Comparison of ENCODE assay signal across 8 mouse cellular contexts in the genomic region with DNA sequence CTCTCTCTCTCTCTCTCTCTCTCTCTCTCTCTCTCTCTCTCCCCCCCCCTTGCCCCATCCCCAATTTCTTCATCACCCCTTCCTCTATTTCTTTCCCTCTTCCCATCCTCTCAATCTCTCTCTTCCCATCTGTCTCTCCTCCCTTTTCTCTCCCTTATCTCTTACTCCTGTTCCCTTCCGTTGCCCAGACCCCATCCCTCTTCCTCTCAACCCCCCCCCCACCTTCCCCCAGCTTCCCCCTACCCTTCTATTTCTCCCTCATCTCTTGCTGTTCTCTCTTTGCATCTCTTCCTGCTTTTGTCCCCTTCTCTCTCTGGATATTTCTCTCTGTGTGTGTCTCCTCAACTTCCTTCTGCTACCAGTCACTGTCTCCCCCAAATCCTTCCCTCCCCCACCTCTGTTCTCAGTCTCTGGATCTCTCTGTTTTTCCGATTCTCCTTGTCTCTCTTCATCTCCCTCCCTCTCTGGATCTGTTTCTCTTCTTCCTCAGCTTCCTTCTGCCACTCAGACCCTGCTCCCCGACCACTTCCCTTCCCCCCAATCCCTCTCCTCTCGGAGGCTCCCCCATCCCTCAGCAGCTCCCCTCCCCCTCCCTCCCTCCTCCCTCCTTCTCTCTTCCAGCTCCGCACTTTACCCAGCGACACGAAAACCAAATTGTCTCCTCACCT. TPM values are rescaled to one million over a fixed set of nuclear protein-coding genes. Genes with fewer than 3 reads are reported as not detected.
DNase-seq lines count a peak whose midpoint lies in the region; ATAC-seq and TF ChIP-seq lines count a peak whose summit lies in the region.

Gene Cacng8 (plus strand): TSS at position 271 of the 668 bp plus-strand sequence.

- no peaks in the 10 kb centered on the region for H3K36me3 ChIP-seq in lung, postnatal 0 days (ENCODE audit: insufficient read depth, low read length)
- no peaks in the 10 kb centered on the region for H3K36me3 ChIP-seq in stomach, embryonic 16.5 days (ENCODE audit: control insufficient read depth, insufficient read depth, low read length)

- no peak for ATAC-seq in lung, postnatal 0 days
- ATAC-seq in stomach, embryonic 16.5 days (ENCODE audit: insufficient read depth, low FRiP score), result no peak

- peak; percentile 42 for DNase-seq in embryo, embryonic 10.5 days (ENCODE audit: low spot score)
- DNase-seq in embryo, embryonic 10 days (ENCODE audit: low spot score), result no peak
- no peak for DNase-seq in lung, postnatal 0 days (ENCODE audit: low spot score)
- no peak for DNase-seq in lung, postnatal 36 days
- no peak for DNase-seq in left cerebral cortex, postnatal 36 days (ENCODE audit: low spot score in 2 of 2)
- DNase-seq in thymus, postnatal 4 days, result no peak
- DNase-seq in spleen, postnatal 36 days (ENCODE audit: low spot score in 2 of 2), result no peak

- peak within 1 kb of the TSS; percentile 25 for H3K4me2 ChIP-seq in lung, postnatal 0 days (replicated peaks; ENCODE audit: low read depth, low read length)
- peak within 1 kb of the TSS; percentile 39 for H3K4me2 ChIP-seq in stomach, embryonic 16.5 days (ENCODE audit: low read depth, low read length)

- H3K27me3 ChIP-seq in lung, postnatal 0 days (replicated peaks; ENCODE audit: insufficient read depth, low read length), result no peaks in the 10 kb centered on the region
- no peaks in the 10 kb centered on the region for H3K27me3 ChIP-seq in stomach, embryonic 16.5 days (ENCODE audit: control insufficient read depth, insufficient read depth, low read length)

- intact Hi-C loops in left cerebral cortex, postnatal 36 days (cut with DNase I), result loop anchor here (10.0 kb wide), 1 partner anchor 56 kb away; the partner anchor contains the start of gene Cacng7

- H3K27ac ChIP-seq in lung, postnatal 0 days (ENCODE audit: low read length), result no peak within 1 kb of the TSS
- no peak within 1 kb of the TSS for H3K27ac ChIP-seq in stomach, embryonic 16.5 days (ENCODE audit: low read length)

- no peaks in the 10 kb centered on the region for H3K9me3 ChIP-seq in lung, postnatal 0 days (ENCODE audit: low read length)
- H3K9me3 ChIP-seq in stomach, embryonic 16.5 days (replicated peaks; ENCODE audit: control insufficient read depth, low read length), result no peaks in the 10 kb centered on the region

- no peaks in the 10 kb centered on the region for H3K4me1 ChIP-seq in lung, postnatal 0 days (ENCODE audit: insufficient read depth, low read depth, low read length)
- H3K4me1 ChIP-seq in stomach, embryonic 16.5 days (ENCODE audit: control insufficient read depth, insufficient read depth, low read length), result no peaks in the 10 kb centered on the region

- no peak within 1 kb of the TSS for H3K4me3 ChIP-seq in lung, postnatal 0 days (ENCODE audit: low read depth, low read length)
- H3K4me3 ChIP-seq in stomach, embryonic 16.5 days (replicated peaks; ENCODE audit: low read length), result peak within 1 kb of the TSS; percentile 29

- TF ChIP-seq EP300 in lung, postnatal 0 days (IDR thresholded peaks at IDR 0.05), result no peak

- no peak for TF ChIP-seq CTCF in lung, postnatal 0 days (IDR thresholded peaks at IDR 0.05)

- no peak within 1 kb of the TSS for H3K9ac ChIP-seq in lung, postnatal 0 days (replicated peaks; ENCODE audit: low read depth)
- H3K9ac ChIP-seq in stomach, embryonic 16.5 days (ENCODE audit: low read length), result peak within 1 kb of the TSS; percentile 21; the same call in 1 of the 2 replicates

- WGBS in lung, postnatal 0 days, result under 1% methylated on average over 7 of the region's 7 CpGs
- WGBS in stomach, embryonic 16.5 days, result 10% methylated on average over 5 of the region's 7 CpGs

RNA-seq across cellular contexts. Expression of gene Cacng8, which starts in this region (rescaled TPM):
- polyA plus RNA-seq in lung, postnatal 0 days (2015; fragmentation: Nextera tagmentation; extraction: Ambion mirVana), result 0.13 TPM in 1 of 2 replicates, not detected in the other
- total RNA-seq in left cerebral cortex, postnatal 36 days (2021), result 100 to 1,000 TPM; 163 to 186 TPM
- 0.74 and 1.1 TPM in 2 replicates for polyA plus RNA-seq in stomach, embryonic 16.5 days (2015; fragmentation: Nextera tagmentation; extraction: Ambion mirVana)
